Mouse (Mus musculus): ENCODE measurements at regions not wholly inside any gene's neighbourhood (a gene's known extent, or its start where the extent isn't known, plus 50 kb on each side); places are given as distances from the start of the nearest gene placed in this dataset.
"Not testable (repeated sequence)": the region's sequence is repeated elsewhere in the genome, so short reads cannot be mapped to it uniquely, and the experiment has no call there.

DNA sequence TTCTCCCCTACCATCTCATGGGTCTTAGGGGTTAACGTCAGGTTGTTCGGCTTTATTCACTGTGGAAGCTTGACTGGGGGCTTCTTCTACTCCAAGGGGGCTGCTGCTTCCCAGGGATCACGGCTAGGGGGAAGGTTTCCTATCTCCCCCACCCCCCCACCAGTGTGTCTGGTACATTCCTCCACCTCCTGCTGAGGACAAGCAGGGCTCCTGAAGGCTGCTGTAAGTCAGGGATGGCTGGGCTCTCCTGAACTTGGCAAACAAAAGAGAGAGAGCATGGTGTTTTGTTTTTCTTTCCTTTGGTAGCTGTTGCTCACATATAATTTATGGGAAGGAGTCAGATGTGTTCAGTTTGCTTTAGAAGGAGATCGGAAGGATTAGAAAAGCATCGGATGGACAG is 54.7 kb upstream of the Commd3 start:
- DNase-seq (ENCODE audit: low read depth) = no peak

DNA sequence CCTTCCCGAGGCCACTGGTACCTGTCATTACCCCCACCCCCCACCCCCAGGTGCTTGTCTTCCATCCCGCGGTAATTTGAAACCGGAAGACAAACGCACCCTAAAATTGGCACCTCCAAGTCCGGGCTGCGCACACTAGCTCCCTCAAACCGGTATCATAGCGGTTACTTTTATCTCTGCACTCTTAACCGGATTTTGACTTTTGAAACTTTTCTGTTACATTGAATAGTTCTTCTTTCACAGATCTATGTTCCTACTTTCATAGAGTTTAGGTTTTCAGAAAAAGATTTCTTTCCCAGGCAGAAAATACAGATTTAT is 62.4 kb upstream of the Commd3 start:
- DNase-seq (ENCODE audit: low read depth) = no peak

DNA sequence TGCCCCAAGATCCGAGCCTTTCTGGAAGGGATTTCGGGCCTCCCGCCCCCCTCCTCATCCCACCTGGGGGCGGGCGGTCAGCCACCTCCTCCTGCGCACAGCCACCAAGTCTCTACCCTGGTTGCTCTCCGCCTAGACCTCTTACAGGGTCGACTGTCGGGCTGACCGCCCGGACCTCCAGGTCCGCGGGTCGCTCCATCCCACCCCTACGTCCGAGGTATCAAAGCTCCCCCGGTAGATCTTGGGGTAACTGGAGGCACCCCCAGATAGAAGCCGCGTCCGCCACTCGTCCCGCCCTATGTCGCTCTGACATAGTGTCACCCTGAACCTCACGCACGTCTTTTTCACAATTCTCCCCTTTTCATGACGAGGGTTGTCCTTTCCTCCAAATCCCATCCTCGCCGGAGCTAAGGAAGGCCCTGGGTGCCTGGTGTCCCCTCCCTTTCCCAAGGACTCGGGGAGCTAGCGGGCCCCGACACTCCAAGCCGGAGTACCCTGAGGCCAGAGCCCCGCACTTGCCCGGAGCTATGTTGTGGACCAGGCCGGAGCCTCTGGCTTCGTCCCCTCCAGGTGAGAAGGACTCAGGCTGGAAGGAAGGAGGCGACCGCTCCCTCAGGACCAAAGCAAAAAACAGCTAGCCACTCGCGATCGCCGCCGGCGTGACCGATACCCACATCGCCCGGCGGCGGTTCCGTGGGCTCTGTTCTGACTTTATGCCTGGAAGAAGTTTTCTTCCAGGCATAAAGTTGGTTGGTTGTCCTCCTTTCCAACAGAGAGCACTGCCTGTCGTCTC is 62.9 kb upstream of the Commd3 start:
- no peak for DNase-seq (ENCODE audit: low read depth)

DNA sequence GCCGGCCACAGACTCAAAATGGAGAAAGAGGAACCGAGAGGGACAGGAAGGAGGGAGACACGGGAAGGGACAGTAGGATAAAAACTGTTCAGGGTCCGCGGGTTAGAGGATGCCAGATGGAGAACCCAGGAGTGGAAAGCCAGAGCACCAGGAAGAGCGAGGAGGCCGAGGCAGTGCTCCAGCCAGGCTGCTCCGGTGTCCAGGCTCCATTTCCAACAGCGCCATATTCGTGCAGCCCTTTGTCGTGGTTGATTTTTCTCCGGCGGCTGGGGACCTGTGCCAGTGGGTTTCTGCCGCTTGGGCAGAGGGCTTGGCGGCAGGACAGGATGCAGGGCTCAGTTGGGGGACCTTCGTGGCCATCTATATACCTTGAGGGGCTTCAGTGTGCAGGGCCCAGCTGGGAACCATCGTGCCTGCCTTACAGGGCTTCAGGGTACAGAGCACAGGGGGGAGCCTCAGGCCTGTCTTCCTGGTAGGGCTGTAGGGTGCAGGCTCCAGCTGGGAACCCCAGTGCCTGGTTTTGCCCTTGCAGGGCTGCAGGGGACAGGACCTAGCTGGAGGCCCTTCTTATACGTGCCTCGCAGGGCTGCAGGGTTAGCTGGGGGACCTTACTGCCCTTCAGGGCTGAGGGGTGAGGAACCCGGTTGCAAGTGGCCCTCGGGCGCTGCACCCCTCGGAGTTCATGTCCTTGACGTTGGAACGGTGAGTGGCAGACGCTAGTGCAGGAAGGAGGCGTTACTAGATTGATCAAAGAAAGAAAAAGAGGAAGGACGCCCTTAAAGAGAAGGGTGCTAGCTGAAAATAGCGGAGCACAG is 63.7 kb upstream of the Commd3 start:
- DNase-seq (ENCODE audit: low read depth) = no peak

DNA sequence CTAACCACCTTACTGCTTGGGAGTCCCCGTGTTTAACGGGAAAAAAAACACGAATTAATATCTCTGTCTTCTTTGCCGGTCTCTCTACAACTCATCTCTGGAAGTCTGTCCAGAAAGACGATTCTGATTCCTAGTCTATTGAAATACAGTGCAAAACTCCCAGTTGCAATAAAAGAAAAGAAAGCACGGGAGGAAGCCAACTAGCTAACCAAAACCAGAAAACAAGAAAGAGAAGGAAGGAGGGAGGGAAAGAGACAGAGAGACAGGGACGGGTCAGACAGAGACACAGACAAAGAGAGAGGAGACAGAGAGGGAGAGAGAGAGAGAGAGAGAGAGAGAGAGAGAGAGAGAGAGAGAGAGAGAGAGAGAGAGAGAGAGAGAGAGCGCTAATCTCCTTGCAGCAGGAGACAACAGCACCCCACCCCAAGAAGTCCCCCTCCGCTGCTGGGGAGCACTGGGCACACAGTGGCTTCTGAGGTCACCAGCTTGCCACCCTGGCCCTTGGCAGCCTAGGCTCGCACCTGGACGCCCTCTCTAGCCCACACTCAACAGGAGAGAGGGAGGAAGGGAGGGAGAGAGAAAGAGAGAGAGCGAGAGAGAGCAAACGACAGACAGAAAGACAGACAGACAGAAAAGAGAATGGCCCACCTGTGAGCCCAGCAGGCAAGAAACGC is 64.5 kb upstream of the Commd3 start:
- no peak for DNase-seq (ENCODE audit: low read depth)

DNA sequence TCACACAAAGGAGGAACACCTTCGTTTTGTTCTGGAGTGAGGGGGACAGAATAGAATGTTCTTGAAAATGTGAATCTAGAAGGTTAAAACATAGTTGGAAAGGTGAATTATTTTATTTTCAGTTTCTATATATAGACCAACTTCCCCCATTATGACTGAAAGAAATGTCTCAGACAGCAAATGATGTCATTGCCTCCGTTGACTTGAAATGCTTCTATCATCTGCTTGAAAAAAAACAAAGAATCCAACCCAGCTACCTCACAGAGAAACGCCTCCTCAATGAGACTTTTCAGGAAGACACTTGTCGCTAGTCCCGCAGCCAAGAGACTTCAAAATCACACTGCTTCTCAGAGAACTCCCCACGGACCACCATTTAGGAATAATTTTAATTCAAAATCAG is 65.1 kb upstream of the Commd3 start:
- no peak for DNase-seq (ENCODE audit: low read depth)

DNA sequence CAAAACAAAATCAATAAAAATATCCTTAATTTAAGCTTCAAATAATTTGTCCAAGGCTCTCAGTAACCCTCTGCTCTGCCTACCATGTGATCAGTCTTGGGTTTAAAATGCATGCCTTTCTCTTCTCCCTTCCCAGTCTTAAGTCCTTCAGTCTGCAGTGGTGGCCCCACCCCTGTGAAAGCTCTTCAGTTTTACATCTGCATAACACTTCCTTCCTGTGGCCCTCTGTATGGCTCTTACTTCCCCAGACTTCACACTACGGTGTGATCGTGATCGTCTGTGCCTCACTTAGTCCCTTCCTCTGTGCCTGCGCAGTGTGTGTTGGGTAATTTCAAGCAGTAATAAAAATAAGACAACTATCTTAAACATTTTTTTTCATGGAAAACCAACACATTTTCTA is 80.0 kb upstream of the Commd3 start:
- no peak for DNase-seq (ENCODE audit: low read depth)

DNA sequence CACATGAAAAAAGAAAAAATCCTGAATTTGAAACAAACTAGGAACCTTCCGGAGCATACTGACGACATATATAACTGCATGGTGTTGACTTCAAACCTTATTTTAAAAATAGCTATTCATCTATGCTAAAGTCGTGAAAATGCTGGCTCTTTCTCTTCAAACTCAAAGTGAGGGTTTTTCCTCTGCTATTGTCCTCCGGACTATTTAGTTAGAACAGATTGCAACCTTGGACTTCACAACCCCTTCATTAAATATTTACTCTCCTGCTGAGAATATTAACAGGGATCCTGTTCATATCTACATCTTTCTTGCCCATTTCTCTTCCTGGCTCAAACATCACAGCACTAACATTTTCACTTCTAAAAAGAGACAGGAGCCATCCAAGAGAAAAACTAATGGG is 84.0 kb upstream of the Commd3 start:
- DNase-seq (ENCODE audit: low read depth) = no peak

DNA sequence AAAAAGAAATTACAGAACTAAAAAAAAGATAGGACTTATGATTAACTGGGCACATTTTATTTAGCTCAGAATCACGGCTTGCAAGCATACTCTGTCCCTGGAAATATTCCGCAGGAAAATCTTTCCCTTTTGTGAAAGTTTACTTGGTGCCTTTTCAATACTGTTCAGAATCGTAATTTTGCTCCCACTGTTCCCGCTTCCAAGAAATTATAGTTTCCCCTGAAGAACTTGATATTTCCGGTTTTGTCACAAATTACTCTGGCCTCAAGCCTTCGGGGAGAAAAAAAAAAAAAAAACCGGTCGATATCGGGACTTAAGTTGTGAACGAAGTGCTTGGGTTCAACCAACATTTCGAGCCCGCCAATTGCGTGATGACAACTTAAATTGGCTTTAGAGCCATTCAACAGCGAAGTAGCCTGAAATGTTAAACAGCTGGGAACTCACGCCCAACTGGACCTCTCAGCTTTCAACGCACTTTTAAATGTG is 84.4 kb upstream of the Commd3 start:
- peak; percentile 40 for DNase-seq (ENCODE audit: low read depth)

DNA sequence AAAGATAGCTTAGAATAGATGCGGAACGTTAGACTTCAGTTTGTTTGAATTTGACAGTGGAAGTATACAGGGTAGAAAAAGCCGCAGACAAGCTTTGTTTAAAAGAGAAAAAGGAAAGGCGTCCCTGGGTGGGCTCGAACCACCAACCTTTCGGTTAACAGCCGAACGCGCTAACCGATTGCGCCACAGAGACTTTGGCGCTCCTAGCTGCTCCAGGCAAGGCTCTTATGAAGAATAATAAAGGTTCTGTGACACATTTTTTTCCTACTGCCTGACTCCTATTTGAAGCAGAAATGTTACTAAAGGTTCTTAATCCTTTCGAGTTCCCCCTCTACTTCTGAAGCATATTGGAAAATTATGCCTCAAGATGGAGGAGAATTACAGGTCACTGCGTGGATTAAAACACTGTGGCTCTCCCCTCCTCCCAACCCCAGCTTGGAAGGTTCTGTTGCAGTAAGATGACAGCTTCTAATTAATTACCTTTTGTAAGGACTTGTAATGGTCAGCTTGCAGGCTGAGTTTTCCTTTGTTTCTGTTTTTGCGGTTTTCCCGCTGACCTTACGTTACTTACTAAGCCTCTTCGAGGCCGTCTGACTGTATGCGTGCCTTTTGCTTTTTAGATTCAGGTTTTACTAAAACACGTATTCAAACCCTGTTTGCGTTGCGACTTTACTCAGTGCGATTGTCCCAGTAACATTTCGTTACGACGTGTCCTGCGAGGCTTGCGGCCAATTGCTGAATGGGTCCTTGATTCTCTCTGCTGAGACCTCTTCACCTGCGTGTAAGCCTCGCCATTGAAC is 85.1 kb upstream of the Commd3 start:
- peak; percentile 71 for DNase-seq (ENCODE audit: low read depth)

DNA sequence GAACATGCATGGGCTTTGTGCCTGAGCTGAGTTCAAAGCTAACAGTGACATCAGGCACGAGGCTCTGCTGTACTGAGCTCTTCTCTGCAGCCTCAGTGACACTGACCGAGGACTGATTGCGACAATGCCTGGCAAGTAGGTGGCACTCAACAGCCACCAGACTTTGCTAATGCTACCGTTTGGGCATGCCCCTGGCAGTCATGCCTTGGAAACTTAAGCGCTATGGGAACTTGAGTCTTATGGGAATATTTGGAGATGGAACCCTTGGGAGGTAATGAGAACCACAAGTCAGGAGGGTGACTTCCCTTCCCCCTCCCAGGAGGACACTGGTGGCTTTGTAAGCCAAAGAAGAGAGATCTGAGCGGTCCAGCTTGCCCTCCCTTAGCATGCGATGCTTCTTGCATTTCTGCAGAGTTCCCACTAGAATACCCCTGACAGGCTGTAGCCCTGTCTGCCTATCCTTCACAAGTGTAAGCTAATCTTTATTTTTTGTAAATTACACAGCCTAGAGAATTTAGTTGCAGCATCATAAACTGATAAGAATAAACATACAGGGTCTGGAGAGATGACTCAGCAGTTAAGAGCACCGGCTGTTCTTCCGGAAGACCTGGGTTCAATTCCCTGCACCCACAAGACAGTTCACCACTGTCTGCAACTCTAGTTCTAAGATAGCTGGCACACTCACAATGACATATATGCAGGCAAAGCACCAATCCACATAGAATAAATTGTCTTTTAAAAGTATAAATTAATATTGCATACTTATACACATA is 86.4 kb upstream of the Commd3 start:
- DNase-seq (ENCODE audit: low read depth) = peak; percentile 42

DNA sequence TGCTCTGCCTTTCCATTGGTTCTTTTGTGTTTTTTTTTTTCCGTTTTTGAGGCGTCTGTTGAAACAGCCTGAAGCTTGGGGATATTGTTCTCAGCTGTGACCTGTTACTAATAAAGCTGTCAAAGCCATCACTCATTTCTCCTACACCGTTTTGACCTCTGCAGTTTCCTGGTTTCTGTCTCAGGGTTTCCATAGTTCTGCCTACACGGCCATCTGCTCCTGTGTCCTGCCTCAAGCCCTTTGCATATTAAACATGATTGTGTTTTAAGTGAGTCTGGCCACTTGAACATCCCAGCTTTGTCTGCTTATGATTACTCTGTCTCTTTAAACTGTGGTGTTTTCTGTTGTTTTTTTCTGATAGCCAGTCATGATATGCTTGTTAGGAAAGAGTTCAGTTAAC is 114.1 kb upstream of the Commd3 start:
- DNase-seq (ENCODE audit: low read depth) = no peak

DNA sequence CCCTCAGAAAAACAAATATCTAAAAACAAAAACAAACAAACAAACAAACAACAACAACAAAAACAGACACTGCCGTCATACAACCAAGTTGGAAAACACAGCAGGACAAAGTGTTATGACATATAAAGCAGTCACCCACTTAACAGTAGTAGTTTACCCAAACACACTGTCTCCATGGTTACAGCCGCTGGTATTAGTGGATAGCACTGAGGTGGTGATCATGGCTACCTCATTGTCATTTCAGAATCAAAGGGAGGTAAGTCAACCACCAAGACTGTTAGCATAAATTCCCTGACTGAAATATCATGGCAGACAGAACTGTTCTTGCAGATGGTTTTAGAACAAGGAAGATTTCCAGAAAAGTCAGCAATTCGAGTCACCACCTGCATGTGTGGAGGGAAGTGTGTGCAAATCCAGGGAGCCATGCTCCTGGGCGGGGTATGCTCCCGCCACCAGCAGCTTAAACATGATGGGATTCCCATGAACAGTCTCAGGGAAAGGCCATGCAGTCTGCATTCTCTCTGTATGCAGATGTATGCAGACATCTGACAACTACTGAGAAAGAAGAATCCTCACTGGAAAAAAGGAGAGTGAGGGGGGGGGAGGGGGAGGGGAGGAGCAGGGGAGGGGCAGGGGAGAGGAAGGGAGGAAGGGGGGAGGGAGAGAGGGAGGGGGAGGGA is 124.1 kb upstream of the Commd3 start:
- DNase-seq (ENCODE audit: low read depth) = no peak

DNA sequence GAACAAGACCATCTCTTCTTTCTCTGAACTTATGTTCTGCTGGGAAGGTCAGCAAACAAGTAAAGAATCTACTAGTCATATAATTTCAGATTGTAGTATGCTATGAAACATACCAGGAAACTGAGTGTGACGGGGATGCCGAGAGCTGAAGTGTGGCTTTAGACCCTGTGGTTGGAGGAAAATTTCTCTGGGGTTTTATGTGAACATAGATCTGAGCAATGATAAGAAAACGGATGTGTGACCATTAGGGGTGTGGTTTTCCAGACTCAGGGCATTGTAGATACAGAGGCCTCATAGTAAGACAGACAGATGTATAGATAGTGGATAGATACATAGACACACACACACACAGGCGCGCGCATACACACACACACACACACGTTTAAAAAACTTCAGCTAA is 131.8 kb upstream of the Dnajc1 start:
- no peak for DNase-seq (ENCODE audit: low read depth)

DNA sequence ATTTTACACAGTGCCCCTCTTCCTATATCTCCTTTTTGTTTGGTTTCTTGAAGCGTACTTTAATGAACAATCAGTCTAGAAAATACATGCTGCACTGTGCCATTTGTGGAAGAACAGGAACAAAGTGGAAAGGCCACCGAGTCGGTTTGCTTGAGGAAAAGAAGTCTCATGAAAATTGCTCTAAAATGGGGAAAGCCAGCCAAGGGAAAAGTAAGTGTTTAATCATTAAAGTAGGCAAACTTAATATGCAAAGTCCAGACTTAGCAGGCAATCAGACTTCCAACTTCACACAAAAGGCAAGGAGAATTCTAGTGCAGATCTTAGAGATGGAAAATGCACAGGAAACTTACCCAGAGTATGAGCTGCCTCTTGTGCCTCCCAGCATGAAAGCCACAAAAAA is 131.3 kb upstream of the Dnajc1 start:
- no peak for DNase-seq (ENCODE audit: low read depth)

DNA sequence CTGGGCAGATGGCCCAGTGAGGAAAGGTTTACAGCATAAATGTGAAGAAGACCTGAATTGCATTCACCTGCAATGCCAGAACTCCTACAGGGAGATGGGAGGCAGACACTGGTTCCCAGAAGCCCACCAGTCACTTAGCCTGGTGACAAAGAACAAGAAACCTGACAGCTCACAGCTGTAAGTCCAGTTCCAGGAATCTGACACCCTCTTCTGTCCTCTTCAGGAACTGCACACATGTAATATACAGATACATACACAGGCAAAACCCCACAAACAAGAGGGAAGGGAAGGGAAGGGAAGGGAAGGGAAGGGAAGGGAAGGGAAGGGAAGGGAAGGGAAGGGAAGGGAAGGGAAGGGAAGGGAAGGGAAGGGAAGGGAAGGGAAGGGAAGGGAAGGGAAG is 120.8 kb upstream of the Dnajc1 start:
- peak; percentile 3 for DNase-seq (ENCODE audit: low read depth)

DNA sequence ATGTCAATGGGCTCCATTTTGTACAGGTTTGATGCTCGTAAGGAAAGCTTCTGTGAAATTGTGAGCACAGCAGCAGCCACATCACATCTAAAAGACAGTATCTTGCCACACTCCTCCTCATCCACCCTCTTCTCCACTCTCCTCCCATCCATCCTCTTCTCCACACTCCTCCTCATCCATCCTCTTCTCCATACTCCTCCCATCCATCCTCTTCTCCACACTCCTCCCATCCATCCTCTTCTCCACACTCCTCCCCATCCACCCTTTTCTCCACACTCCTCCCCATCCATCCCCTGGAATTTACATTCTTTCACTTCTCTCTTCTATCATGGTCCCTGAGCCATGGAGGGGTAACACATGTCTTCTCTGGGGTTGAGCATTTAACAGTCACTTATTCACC is 116.7 kb upstream of the Dnajc1 start:
- DNase-seq (ENCODE audit: low read depth) = no peak

DNA sequence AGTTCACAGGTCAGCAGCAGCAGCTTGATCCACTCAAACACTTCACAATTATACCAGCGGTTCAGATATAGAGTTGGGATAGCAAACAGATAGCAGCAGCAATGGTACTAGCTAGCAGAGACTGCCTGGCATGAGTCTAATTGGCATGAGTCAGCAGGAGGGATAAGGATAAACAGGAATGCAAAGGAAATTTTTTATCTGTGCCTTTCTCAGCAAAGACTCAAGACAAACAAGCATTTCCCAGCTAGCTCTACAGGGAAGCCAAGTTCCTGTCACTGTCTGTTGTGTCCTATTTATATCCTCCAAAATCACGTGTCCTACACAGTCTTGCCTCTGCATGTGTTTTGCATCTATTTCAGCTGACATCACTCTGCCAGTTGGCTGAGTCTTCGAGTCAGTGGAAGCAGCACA is 80.7 kb upstream of the Dnajc1 start:
- no peak for DNase-seq (ENCODE audit: low read depth)

DNA sequence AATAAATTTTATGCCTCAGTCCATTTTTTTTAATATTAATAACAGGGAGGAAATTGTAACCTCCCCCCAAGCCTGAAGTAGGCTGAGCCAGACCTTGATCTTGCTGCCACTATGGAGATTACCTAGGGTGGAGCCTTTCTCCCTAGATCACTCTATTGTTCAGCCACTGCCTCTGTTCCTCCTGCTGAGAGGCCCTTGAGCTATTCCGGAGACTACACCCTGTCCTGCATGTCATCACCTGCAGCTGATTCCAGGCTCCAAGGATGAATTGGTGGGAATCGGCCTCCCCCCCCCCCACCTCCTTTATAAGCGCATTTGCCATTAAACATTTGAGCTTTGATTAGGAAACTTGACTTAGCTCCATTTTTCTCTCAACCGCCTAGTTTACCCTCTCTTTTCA is 68.3 kb upstream of the Dnajc1 start:
- DNase-seq (ENCODE audit: low read depth) = no peak

DNA sequence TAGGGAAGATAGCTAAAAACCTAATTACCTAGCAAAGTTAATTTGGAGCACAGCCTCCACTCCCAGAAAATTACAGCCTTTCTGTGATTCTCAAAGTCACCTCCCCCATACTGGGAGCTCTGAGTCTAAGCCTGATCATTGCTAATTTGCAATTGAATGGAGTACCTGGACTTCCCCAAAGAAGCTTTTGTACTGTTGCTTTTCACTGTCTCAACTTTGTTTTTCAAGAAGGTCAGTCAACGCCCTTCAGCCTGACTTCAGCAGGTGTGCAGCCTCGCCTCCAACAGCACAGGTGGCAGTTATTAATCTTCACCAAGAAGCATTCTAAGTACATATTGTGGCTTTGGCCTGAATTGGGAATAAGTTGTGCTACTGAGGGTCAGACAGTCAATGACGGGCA is 67.7 kb upstream of the Dnajc1 start:
- not testable (repeated sequence) for DNase-seq (ENCODE audit: low read depth)

DNA sequence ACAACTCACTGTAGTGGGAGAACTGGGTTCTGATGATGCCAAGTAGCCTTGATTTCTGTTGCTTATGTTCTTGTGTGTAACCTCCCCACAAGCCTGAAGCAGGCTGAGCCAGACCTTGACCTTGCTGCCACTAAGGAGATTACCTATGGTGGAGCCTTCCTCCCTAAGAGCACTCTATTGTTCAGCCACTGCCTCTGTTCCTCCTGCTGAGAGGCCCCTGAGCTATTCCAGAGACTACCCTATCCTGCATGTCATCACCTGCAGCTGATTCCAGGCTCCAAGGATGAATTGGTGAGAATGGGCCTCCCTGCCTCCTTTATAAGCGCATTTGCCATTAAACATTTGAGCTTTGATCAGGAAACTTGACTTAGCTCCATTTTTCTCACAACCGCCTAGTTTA is 60.8 kb upstream of the Dnajc1 start:
- not testable (repeated sequence) for DNase-seq (ENCODE audit: low read depth)

Measured in c-Kit-positive CD71-positive TER-119-negative erythroid progenitor cells, embryonic 14.5 days (primary cell).